Mouse (Mus musculus): Measurements from ENCODE around the gene Slc25a23. TPM values are rescaled to one million over a fixed set of nuclear protein-coding genes. Genes with fewer than 3 reads are reported as not detected.

Slc25a23 gene
- total RNA-seq (2017): 0.21 to 1.7 TPM (median 1.3 TPM) in 3 replicates

DNA sequence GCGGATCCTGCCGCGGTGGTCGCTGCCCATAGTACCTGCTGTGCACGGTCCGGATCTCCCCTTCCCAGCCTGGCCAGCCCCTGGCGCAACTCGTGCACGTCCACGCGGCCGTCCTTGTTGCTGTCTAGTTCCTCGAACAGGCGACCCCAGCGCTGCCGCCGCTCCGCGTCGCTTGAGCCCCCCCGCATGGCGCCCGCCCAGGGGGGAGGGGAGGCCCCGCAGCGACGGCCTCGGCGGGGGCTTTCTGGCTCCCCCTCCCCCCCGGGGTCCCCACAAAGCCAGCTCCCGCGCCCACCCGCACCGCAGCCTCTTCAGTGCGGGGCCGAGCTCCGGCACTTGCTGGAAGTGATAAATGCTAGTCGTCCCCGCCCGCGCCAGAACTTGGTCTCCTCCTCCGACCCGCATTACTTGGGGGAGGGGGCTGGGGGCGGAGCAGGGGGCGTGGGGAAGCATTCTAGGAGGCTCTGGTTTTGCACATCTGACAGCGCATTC, at the start of gene Slc25a23:
Slc25a23 (minus strand) TSS at position 378 of the 492 bp plus-strand sequence.
- ATAC-seq (replicated peaks; ENCODE audit: insufficient number of reproducible peaks, low FRiP score, low TSS enrichment, poor library complexity, severe bottlenecking): no peak

- ATAC-seq (replicated peaks; ENCODE audit: insufficient number of reproducible peaks, low FRiP score, low TSS enrichment, poor library complexity, severe bottlenecking): no peak
These were observed 49.1 kb upstream of the Slc25a23 start for GRCm38 (mm10) chr17:57108666-57109171.

- ATAC-seq (replicated peaks; ENCODE audit: insufficient number of reproducible peaks, low FRiP score, low TSS enrichment, poor library complexity, severe bottlenecking): no peak
These were observed 48.5 kb upstream of the Slc25a23 start for GRCm38 (mm10) chr17:57108040-57108665.

DNA sequence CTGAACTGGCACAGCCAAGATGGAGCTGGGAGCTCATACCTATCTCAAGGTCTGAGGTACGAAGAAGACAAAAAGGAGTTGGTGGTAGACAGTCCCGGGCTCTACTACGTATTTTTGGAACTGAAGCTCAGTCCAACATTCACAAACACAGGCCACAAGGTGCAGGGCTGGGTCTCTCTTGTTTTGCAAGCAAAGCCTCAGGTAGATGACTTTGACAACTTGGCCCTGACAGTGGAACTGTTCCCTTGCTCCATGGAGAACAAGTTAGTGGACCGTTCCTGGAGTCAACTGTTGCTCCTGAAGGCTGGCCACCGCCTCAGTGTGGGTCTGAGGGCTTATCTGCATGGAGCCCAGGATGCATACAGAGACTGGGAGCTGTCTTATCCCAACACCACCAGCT, 47.4 kb upstream of the Slc25a23 start:
- no peak for ATAC-seq (replicated peaks; ENCODE audit: insufficient number of reproducible peaks, low FRiP score, low TSS enrichment, poor library complexity, severe bottlenecking)

GRCm38 (mm10) chr17:57106035-57106368, 46.3 kb upstream of the Slc25a23 start:
- no peak for ATAC-seq (replicated peaks; ENCODE audit: insufficient number of reproducible peaks, low FRiP score, low TSS enrichment, poor library complexity, severe bottlenecking)

DNA sequence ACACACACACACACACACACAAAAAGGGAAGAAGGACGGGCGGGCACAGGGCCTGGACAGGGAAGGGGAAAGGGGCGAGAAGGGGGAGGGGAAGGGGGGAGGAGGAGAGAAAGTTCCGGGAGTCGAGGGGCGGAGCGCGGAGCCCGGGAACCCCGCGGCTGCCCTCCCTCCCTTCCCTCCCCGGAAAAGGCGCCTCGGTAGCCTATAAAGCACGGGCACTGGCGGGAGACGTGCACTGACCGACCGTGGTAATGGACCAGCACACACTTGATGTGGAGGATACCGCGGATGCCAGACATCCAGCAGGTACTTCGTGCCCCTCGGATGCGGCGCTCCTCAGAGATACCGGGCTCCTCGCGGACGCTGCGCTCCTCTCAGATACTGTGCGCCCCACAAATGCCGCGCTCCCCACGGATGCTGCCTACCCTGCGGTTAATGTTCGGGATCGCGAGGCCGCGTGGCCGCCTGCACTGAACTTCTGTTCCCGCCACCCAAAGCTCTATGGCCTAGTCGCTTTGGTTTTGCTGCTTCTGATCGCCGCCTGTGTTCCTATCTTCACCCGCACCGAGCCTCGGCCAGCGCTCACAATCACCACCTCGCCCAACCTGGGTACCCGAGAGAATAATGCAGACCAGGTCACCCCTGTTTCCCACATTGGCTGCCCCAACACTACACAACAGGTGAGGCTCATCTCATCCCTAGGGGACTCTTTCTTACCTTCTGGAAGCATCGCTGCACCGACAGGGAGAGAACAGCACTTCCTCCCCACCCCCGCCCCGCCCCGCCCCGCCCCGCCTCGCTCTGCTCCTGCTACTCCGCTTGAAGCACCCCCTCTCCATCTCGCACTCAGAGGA, 45.7 kb upstream of the Slc25a23 start, which contains the start of gene Tnfsf9:
Tnfsf9 (plus strand) TSS at position 145 of the 854 bp plus-strand sequence.
- ATAC-seq (replicated peaks; ENCODE audit: insufficient number of reproducible peaks, low FRiP score, low TSS enrichment, poor library complexity, severe bottlenecking): peak; percentile 51; the same call in 1 of the 2 replicates

- no peak for ATAC-seq (replicated peaks; ENCODE audit: insufficient number of reproducible peaks, low FRiP score, low TSS enrichment, poor library complexity, severe bottlenecking)
These were observed 44.8 kb upstream of the Slc25a23 start for GRCm38 (mm10) chr17:57104496-57104895.

DNA sequence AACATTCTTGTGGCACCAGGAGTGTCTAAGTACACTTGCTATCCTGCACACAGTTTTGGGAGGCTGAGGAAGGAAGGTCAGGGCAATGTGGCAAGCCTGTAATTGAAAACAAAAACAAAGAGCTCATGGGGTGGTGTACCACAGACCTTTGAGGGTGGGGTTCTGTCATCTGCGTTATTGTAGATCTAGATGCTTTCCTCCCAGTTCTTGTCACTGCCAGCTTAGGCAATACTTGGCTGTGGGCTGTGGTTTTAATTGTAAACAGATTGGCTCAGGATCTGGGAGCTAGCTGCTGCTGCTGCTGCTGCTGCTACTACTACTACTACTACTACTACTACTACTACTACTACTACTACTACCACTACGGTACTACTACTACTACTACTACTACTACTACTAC, 42.6 kb upstream of the Slc25a23 start:
- ATAC-seq (replicated peaks; ENCODE audit: insufficient number of reproducible peaks, low FRiP score, low TSS enrichment, poor library complexity, severe bottlenecking): no peak

- no peak for ATAC-seq (replicated peaks; ENCODE audit: insufficient number of reproducible peaks, low FRiP score, low TSS enrichment, poor library complexity, severe bottlenecking)
These were observed 40.1 kb upstream of the Slc25a23 start for GRCm38 (mm10) chr17:57099629-57100325.

- no peak for ATAC-seq (replicated peaks; ENCODE audit: insufficient number of reproducible peaks, low FRiP score, low TSS enrichment, poor library complexity, severe bottlenecking)
These were observed 38.7 kb upstream of the Slc25a23 start for GRCm38 (mm10) chr17:57098321-57098720.

- peak; percentile 64 for ATAC-seq (replicated peaks; ENCODE audit: insufficient number of reproducible peaks, low FRiP score, low TSS enrichment, poor library complexity, severe bottlenecking)
These were observed 36.9 kb upstream of the Slc25a23 start for GRCm38 (mm10) chr17:57096623-57096920.

DNA sequence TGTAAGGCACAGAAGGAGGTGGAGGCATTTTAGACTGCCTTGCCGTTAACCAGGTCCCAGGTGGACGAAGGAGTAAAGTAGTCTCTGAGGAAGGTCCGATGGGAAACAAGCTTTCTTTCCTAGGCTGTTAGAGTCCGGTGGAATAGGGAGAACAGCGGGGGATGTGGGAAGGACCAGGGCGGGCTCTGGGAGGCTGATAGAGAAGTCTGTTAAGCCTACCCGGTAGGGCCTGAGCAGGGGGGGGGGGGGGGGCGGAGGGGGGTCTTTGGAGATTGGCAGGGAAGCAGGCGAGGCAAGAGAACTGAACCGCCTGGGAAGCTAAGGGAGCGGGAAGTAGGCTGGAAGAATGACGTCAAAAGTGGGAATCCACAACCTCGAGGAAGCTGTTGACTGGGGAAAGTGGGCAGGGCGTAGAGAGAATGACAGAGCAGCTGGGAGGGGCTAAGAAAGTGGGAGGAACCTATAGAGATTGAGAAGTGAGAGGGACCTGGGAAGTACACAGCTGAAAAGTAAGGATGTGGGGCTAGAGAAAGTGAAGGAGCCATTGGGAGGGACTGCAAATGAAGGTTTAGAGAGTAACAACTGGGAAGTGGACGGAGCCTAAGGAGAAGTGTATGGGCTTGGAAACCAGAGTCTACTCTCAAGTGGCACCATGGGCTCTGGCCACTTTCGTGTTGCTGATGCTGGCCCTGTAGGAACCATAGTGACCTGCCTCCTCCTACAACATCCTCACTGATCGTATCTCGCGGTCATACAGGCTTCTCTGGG, 36.4 kb upstream of the Slc25a23 start:
- ATAC-seq (replicated peaks; ENCODE audit: insufficient number of reproducible peaks, low FRiP score, low TSS enrichment, poor library complexity, severe bottlenecking): peak; percentile 78

DNA sequence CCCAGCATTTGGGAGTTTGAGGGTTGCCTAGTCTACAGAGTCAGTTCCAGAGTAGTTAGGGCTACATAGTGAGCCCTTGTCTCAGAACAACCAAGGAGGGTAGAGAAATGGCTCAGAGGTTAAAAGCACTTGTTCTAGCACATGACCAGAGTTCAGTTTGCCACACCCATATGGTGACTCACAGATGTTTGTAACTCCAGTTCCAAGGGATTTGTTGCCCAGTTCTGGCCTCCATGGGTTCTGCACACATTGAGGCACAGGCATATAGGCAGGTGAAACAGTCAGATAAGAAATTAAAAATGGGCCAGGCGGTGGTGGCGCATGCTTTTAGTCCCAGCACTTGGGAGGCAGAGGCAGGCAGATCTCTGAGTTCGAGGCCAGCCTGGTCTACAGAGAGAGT, 34.6 kb upstream of the Slc25a23 start:
- no peak for ATAC-seq (replicated peaks; ENCODE audit: insufficient number of reproducible peaks, low FRiP score, low TSS enrichment, poor library complexity, severe bottlenecking)

GRCm38 (mm10) chr17:57087049-57087832, 27.6 kb upstream of the Slc25a23 start, which contains the start of gene Tubb4a:
TSS of gene Tubb4a (minus strand) at chr17:57087782.
- ATAC-seq (replicated peaks; ENCODE audit: insufficient number of reproducible peaks, low FRiP score, low TSS enrichment, poor library complexity, severe bottlenecking): no peak

DNA sequence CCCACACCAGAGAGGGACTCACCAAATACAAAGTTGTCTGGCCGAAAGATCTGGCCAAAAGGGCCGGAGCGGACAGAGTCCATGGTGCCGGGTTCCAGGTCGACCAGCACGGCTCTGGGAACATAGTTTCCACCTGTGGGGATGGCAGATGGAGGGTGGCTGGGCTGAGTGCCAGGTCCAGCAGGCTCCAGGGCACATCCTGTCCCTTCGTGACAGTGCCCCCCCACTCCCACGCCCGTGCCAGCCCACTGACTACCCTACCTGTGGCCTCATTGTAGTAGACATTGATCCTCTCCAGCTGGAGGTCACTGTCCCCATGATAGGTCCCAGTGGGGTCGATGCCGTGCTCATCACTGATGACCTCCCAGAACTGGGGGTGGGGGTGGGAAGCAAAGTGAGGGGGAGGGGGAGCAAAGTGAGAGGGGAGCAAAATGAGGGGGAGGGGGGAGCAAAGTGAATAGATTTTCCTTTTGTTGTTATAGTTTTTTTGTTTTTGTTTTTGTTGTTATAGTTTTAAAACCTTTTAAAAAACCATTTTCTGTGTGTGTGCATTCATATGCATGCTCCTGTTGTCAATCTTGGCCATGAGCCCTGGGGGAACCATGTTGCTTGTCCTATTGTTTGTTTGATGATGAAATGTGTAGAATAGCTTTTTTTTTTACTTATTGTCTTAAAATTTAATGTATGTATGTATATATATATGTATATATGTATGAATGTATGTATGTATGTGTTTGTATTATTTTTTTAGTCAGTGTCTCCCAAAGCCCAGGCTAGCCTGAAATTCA, 26.5 kb upstream of the Slc25a23 start:
- no peak for ATAC-seq (replicated peaks; ENCODE audit: insufficient number of reproducible peaks, low FRiP score, low TSS enrichment, poor library complexity, severe bottlenecking)

DNA sequence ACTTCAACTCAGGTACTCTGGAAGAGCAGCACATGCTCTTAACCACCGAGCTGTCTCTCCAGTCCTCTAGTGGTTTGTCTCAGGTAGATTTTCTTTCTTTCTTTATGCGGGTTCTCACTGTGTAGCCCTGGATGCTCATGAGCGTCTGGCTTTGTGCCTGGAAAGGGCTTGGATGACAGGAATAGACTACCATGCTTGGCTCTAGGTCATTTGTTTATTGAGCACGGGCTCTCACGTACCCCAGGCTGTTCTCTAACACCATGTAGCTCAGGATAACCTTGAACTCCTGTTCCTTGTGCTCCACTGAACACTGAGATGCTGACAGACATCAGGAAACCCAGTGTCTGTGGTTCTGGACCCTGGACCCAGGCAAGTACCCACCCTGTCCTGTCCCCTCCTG, 22.8 kb upstream of the Slc25a23 start:
- no peak for ATAC-seq (replicated peaks; ENCODE audit: insufficient number of reproducible peaks, low FRiP score, low TSS enrichment, poor library complexity, severe bottlenecking)

DNA sequence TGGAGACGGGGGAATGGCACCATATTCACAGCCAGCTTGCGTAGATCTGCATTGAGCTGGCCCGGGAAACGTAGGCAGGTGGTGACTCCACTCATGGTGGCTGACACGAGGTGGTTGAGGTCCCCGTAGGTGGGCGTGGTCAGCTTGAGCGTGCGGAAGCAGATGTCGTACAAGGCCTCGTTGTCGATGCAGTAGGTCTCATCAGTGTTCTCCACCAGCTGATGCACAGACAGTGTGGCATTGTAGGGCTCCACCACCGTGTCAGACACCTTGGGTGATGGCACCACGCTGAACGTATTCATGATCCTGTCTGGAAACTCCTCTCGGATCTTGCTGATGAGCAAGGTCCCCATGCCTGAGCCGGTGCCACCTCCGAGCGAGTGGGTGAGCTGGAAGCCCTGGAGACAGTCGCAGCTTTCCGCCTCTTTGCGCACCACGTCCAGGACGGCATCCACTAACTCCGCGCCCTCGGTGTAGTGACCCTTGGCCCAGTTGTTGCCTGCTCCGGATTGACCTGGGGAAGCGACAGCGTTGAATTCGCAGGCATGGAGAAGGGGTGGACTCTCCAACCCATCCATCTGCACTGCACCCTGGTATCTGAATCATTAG, 21.7 kb upstream of the Slc25a23 start:
- no peak for ATAC-seq (replicated peaks; ENCODE audit: insufficient number of reproducible peaks, low FRiP score, low TSS enrichment, poor library complexity, severe bottlenecking)

Data from monocyte, adult 5-6 weeks (primary cell).